Mouse (Mus musculus) intestine, embryonic 16.5 days (tissue): Measurements from ENCODE around the gene Oscar. TPM values are rescaled to one million over a fixed set of nuclear protein-coding genes. Genes with fewer than 3 reads are reported as not detected.

Experiments
- ATAC-seq: fragments of 200-750 bp; cut with Nextera tagmentation; 2 replicates; pipeline ENCODE4 v1.8.0; 2017; ENCODE audit warnings: moderate TSS enrichment, moderate library complexity
- H3K27ac ChIP-seq: fragments of 300-500 bp; sonication (generic); 2 replicates; pipeline ENCODE4 v1.5.1; 2014; ENCODE audit warnings: mild to moderate bottlenecking, low read length
- H3K27me3 ChIP-seq: fragments of 300-500 bp; sonication (generic); replicated peaks from 2 replicates; pipeline ENCODE4 v1.6.1; 2014; ENCODE audit warnings: low read length, control low read depth, mixed read lengths; ENCODE audit not compliant: control insufficient read depth, insufficient read depth
- H3K36me3 ChIP-seq: fragments of 300-500 bp; sonication (generic); 2 replicates; pipeline ENCODE4 v1.6.1; 2014; ENCODE audit warnings: low read length, control low read depth; ENCODE audit not compliant: control insufficient read depth, insufficient read depth
- H3K4me1 ChIP-seq: fragments of 300-500 bp; sonication (generic); 2 replicates; pipeline ENCODE4 v1.6.1; 2014; ENCODE audit warnings: low read length, control low read depth, mixed read lengths; ENCODE audit not compliant: control insufficient read depth, insufficient read depth
- H3K4me2 ChIP-seq: fragments of 300-500 bp; sonication (generic); 2 replicates; pipeline ENCODE4 v1.6.1; 2014; ENCODE audit warnings: low read depth, low read length, control low read depth
- H3K4me3 ChIP-seq: fragments of 300-500 bp; sonication (generic); 2 replicates; pipeline ENCODE4 v1.5.1; 2014; ENCODE audit warnings: mild to moderate bottlenecking, low read length
- H3K9ac ChIP-seq: fragments of 300-500 bp; sonication (generic); 2 replicates; pipeline ENCODE4 v1.6.1; 2014; ENCODE audit warnings: low read depth, low read length
- H3K9me3 ChIP-seq: fragments of 300-500 bp; sonication (generic); 2 replicates; pipeline ENCODE4 v1.6.1; 2016; ENCODE audit warnings: low read length, control low read depth; ENCODE audit not compliant: control insufficient read depth
- WGBS: fragments of 180-500 bp; shearing (Covaris S2); extraction: QIAGEN DNeasy Blood & Tissue Kit; methylation state at CpG from one replicate; pipeline ENCODE4 v1.1.7; 2014; 5-methylcytosine and 5-hydroxymethylcytosine counted together
- polyA plus RNA-seq: library from polyadenylated mRNA; unstranded; fragments of >200 nt; fragmentation: Nextera tagmentation; extraction: Ambion mirVana; gene quantifications from 2 replicates; pipeline ENCODE4 v1.2.1, GENCODE M21; 2015

The Oscar gene
- polyA plus RNA-seq, 1 experiment from 2014 or later, result not detected

- Histone ChIP-seq H3K27ac (peak within 1 kb of the TSS; percentile 98), H3K36me3 (peaks cover 9% of the 10 kb centered on the region), H3K4me1 (peaks cover 30% of the 10 kb centered on the region), H3K4me3 (peak within 1 kb of the TSS; percentile 98), H3K27me3 (no peaks in the 10 kb centered on the region), H3K9me3 (no peaks in the 10 kb centered on the region), H3K4me2 (peak within 1 kb of the TSS; percentile 90), H3K9ac (peak within 1 kb of the TSS; percentile 100)
- peak; percentile 99 for ATAC-seq
- under 1% methylated on average over 55 of the region's 58 CpGs for WGBS
Observed at GRCm38 (mm10) chr7:3644672-3645487, 28.9 kb upstream of the Oscar start, which contains the start of gene Cnot3. Cnot3 (plus strand) TSS chr7:3645268.

GRCm38 (mm10) chr7:3644348-3644671 is 28.4 kb upstream of the Oscar start:
- Histone ChIP-seq H3K9me3 (no peaks in the 10 kb centered on the region), H3K4me1 (peaks cover 28% of the 10 kb centered on the region), H3K4me3 (peak overlapping the region; percentile 46), H3K27ac (peak overlapping the region; percentile 54), H3K27me3 (no peaks in the 10 kb centered on the region), H3K4me2 (peak overlapping the region; percentile 69), H3K9ac (0 out of 2 replicates have a peak overlapping the region, but pooled peaks have one; percentile 43), H3K36me3 (peaks cover 15% of the 10 kb centered on the region)
- under 1% methylated on average over 11 of the region's 11 CpGs for WGBS
- peak; percentile 0 for ATAC-seq

GRCm38 (mm10) chr7:3643843-3644242 is 27.9 kb upstream of the Oscar start:
- Histone ChIP-seq H3K9me3 (no peaks in the 10 kb centered on the region), H3K4me1 (peaks cover 28% of the 10 kb centered on the region), H3K9ac (peak overlapping the region; percentile 43), H3K27ac (peak overlapping the region; percentile 54; the same call in 1 of the 2 replicates), H3K4me2 (peak overlapping the region; percentile 69), H3K4me3 (peak overlapping the region; percentile 46), H3K27me3 (no peaks in the 10 kb centered on the region), H3K36me3 (peaks cover 16% of the 10 kb centered on the region)
- ATAC-seq, result no peak
- WGBS, result 18% methylated on average over 9 of the region's 9 CpGs

GRCm38 (mm10) chr7:3643412-3643811 is 27.5 kb upstream of the Oscar start:
- Histone ChIP-seq H3K4me2 (no peak overlapping the region), H3K9ac (no peak overlapping the region), H3K9me3 (no peaks in the 10 kb centered on the region), H3K4me3 (no peak overlapping the region), H3K27ac (no peak overlapping the region), H3K27me3 (no peaks in the 10 kb centered on the region), H3K36me3 (peaks cover 18% of the 10 kb centered on the region), H3K4me1 (peaks cover 27% of the 10 kb centered on the region)
- ATAC-seq, result no peak
- 64% methylated on average over 5 of the region's 5 CpGs for WGBS

- Histone ChIP-seq H3K4me3 (peak overlapping the region; percentile 57), H3K9ac (peak overlapping the region; percentile 74), H3K27me3 (no peaks in the 10 kb centered on the region), H3K4me2 (peak overlapping the region; percentile 84), H3K9me3 (no peaks in the 10 kb centered on the region), H3K36me3 (no peaks in the 10 kb centered on the region), H3K27ac (no peak overlapping the region), H3K4me1 (peaks cover 14% of the 10 kb centered on the region)
- WGBS, result 50% methylated on average over 3 of the region's 3 CpGs
- ATAC-seq, result peak; percentile 7
Observed at GRCm38 (mm10) chr7:3630478-3630815, 14.5 kb upstream of the Oscar start.

GRCm38 (mm10) chr7:3629543-3630477 is 13.9 kb upstream of the Oscar start, which contains the start of the genes Tfpt and Prpf31:
Tfpt (minus strand) TSS chr7:3629929.
Prpf31 (plus strand) TSS chr7:3629985.
- Histone ChIP-seq H3K9ac (peak within 1 kb of the TSS; percentile 74), H3K4me2 (peak within 1 kb of the TSS; percentile 96), H3K27me3 (no peaks in the 10 kb centered on the region), H3K36me3 (no peaks in the 10 kb centered on the region), H3K4me3 (peak within 1 kb of the TSS; percentile 57), H3K27ac (peak within 1 kb of the TSS; percentile 53), H3K9me3 (no peaks in the 10 kb centered on the region), H3K4me1 (peaks cover 14% of the 10 kb centered on the region)
- under 1% methylated on average over 47 of the region's 47 CpGs for WGBS
- peak; percentile 94 for ATAC-seq

GRCm38 (mm10) chr7:3629030-3629429 is 13.1 kb upstream of the Oscar start:
- peak overlapping the region; percentile 96 for H3K4me2 ChIP-seq
- 33% methylated on average over 4 of the region's 4 CpGs for WGBS
- ATAC-seq, result peak; percentile 42
- H3K36me3 ChIP-seq, result no peaks in the 10 kb centered on the region
- H3K9ac ChIP-seq, result peak overlapping the region; percentile 74
- H3K4me3 ChIP-seq, result peak overlapping the region; percentile 57
- no peaks in the 10 kb centered on the region for H3K9me3 ChIP-seq
- H3K27me3 ChIP-seq, result no peaks in the 10 kb centered on the region
- H3K4me1 ChIP-seq, result peaks cover 14% of the 10 kb centered on the region
- no peak overlapping the region for H3K27ac ChIP-seq

GRCm38 (mm10) chr7:3617242-3617995 is 1.5 kb upstream of the Oscar start, which contains the start of gene Ndufa3:
Ndufa3 (plus strand) TSS chr7:3617373.
- Histone ChIP-seq H3K9ac (peak within 1 kb of the TSS; percentile 81), H3K36me3 (peaks cover 8% of the 10 kb centered on the region; the same call in 1 of the 2 replicates), H3K9me3 (no peaks in the 10 kb centered on the region), H3K27me3 (no peaks in the 10 kb centered on the region), H3K4me3 (peak within 1 kb of the TSS; percentile 85), H3K4me2 (peak within 1 kb of the TSS; percentile 86), H3K4me1 (peaks cover 4% of the 10 kb centered on the region; the same call in 1 of the 2 replicates), H3K27ac (peak within 1 kb of the TSS; percentile 40)
- peak; percentile 98 for ATAC-seq
- WGBS, result under 1% methylated on average over 32 of the region's 32 CpGs
